Mouse (Mus musculus) megakaryocyte, embryonic 14.5 days (primary cell): ENCODE measurements at regions not wholly inside any gene's neighbourhood (a gene's known extent, or its start where the extent isn't known, plus 50 kb on each side); places are given as distances from the start of the nearest gene placed in this dataset.

ENCODE experiments used
- FLI1 ChIP-seq: IDR thresholded peaks from 2 replicates; pipeline ENCODE4 v1.6.1; 2012; ENCODE audit warnings: low read length, inconsistent platforms, mixed read lengths
- GATA1 ChIP-seq: IDR thresholded peaks from 3 replicates; pipeline ENCODE4 v1.6.1; 2012; ENCODE audit warnings: mixed read lengths, low read length, inconsistent platforms, borderline replicate concordance

DNA sequence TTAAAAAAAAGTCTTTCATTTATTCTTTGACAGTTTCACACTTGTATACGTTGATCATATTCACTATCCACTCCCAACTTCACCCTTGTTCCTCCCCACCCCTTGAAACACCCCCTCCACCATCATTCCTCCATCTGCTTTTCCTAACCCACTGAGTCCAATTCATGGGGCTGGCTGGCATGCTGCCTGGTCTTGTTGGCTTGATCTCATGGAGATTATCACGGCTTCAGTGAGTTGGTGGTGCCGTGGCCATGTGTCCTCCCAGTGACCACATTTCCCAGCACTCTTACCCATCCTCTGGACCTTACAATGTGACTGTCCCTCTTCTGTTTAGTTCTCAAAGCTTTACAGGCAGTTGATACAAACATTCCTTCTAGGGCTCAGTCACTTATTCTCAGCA lies 65.8 kb upstream of the Lrpap1 start:
- no peak for TF ChIP-seq GATA1
- TF ChIP-seq FLI1 = no peak
